Mouse (Mus musculus) ovary, adult 18-20 months (tissue): Measurements from ENCODE around the gene Fcrls.

ENCODE experiments used
- DNase-seq: peaks from one replicate; pipeline ENCODE4 v3.0.0; 2022; ENCODE audit warnings: low spot score, mixed read lengths

Gene Fcrls

GRCm38 (mm10) chr3:87263436-87263835 lies at the start of gene Fcrls:
Fcrls (minus strand) TSS chr3:87263738.
- DNase-seq: no peak

DNA sequence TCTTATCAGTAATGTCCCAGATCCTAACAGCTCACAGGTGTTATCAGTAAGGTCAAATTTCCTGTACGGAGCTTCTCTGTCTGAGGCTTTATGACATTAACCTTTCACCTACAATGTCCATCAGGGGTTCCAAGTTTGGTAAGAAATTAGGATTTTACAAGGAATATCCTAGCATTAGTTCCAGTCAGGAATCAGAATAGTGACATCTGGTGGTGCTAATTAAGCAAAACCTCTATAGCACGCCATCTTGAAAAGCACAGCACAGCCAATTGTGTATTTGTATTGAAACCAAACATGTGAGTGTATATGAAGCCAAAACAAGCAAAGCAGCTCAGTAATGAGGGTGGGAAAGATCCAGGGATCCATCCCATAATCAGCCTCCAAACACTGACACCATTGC lies 46.4 kb upstream of the Fcrls start:
- DNase-seq: no peak

DNA sequence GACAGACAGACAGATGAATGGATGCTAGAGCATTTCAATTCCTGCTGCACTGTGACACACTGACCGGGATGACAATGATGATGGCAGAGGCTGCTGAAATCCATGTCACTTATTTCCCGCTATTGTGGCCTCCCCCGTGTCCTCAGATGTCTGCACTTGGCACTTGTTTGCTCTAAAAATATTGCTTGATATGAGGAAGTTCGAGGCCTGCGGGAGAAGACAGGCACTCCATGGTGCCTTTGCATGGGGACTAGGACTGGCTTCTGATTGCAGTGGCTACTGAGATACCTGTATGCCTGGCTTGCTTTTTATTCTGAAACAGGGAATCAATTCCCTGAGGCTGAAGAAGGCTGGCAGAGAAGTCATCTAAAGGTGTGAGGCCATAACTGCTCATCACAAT lies 36.4 kb upstream of the Fcrls start:
- no peak for DNase-seq

DNA sequence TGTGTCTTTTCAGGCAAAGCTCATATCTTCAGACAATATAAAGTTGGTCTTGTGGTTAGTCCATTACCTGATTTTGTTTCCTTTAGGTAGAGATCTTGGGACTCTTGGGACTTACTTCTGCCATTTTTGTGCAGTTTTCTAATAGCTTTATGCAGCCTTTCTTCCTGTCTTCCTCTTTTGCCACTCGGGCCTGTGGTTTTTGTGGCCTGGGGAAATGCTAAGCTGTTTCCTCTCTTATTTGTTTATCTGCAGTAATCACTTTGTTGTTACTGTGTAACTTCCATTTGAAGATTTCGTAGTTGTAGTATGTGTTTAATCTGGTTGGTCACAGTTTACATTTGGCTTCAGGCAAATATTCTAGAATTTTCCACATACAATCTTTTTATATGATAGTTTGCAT lies 10.8 kb upstream of the Fcrls start:
- no peak for DNase-seq

GRCm38 (mm10) chr3:87266581-87266980 lies 3.0 kb upstream of the Fcrls start:
- DNase-seq: no peak

- DNase-seq: no peak
These were observed 8.3 kb downstream of the Fcrls start for GRCm38 (mm10) chr3:87255239-87255638.

- DNase-seq: no peak
These were observed 14.0 kb downstream of the Fcrls start for GRCm38 (mm10) chr3:87249571-87249970.

GRCm38 (mm10) chr3:87247292-87247691 lies 16.2 kb downstream of the Fcrls start:
- no peak for DNase-seq

- DNase-seq: no peak
These were observed 19.9 kb downstream of the Fcrls start for GRCm38 (mm10) chr3:87243654-87244053.

GRCm38 (mm10) chr3:87240909-87241308 lies 22.6 kb downstream of the Fcrls start:
- DNase-seq: no peak

GRCm38 (mm10) chr3:87223636-87224035 lies 39.9 kb downstream of the Fcrls start:
- DNase-seq: no peak

GRCm38 (mm10) chr3:87222346-87222745 lies 41.2 kb downstream of the Fcrls start:
- no peak for DNase-seq

DNA sequence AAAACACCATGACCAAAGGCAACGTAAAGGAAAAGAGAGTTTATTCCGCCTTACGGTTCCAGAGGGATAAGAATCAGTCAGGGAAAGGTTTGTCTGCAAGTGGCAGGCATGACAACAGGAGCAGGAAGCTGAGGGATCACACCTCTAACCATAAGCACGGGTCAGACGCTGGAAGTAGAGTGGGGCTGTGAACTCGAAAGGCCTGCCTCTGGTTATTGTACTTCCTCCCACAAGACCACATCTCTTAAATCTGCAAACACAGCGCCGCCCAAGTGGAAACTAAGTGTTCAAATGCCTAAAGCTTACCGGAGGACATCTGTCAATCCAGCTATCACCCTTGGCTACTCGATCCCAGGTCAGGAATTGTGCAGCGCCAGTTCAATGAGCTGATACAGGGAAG lies 48.4 kb downstream of the Fcrls start:
- no peak for DNase-seq

GRCm38 (mm10) chr3:87214221-87214864 lies 49.2 kb downstream of the Fcrls start:
- no peak for DNase-seq

- DNase-seq: no peak
These were observed 57.0 kb downstream of the Fcrls start for GRCm38 (mm10) chr3:87206336-87207075.
